Mouse (Mus musculus) lung, postnatal 14 days (tissue): Measurements from ENCODE around the gene Unc93b1.

ENCODE experiments used
- DNase-seq: peaks from one replicate; pipeline ENCODE4 v3.0.0; 2021

Unc93b1 gene

GRCm38 (mm10) chr19:3988066-3988465 is 53.1 kb downstream of the Unc93b1 start:
- DNase-seq, result no peak

- DNase-seq, result no peak
These were observed 53.8 kb downstream of the Unc93b1 start for GRCm38 (mm10) chr19:3988750-3989149.

- no peak for DNase-seq
These were observed 55.8 kb downstream of the Unc93b1 start for GRCm38 (mm10) chr19:3990804-3991203.

GRCm38 (mm10) chr19:3991562-3991961 is 56.6 kb downstream of the Unc93b1 start:
- DNase-seq, result no peak

GRCm38 (mm10) chr19:3991966-3992365 is 57.0 kb downstream of the Unc93b1 start:
- DNase-seq, result no peak

GRCm38 (mm10) chr19:3992416-3992815 is 57.4 kb downstream of the Unc93b1 start, which contains the start of gene Tbx10:
TSS of gene Tbx10 (plus strand) at chr19:3992752.
- DNase-seq, result no peak

- DNase-seq, result no peak
These were observed 59.9 kb downstream of the Unc93b1 start for GRCm38 (mm10) chr19:3994932-3995331.

- DNase-seq, result no peak
These were observed 60.5 kb downstream of the Unc93b1 start for GRCm38 (mm10) chr19:3995505-3995904.

GRCm38 (mm10) chr19:3996106-3996505 is 61.1 kb downstream of the Unc93b1 start:
- DNase-seq, result no peak

GRCm38 (mm10) chr19:3996747-3997146 is 61.8 kb downstream of the Unc93b1 start:
- no peak for DNase-seq

GRCm38 (mm10) chr19:3997231-3997630 is 62.2 kb downstream of the Unc93b1 start:
- DNase-seq, result no peak

- DNase-seq, result no peak
These were observed 63.3 kb downstream of the Unc93b1 start for GRCm38 (mm10) chr19:3998335-3998734.
